Mouse (Mus musculus): ENCODE data around the gene Atp23. TPM values are rescaled to one million over a fixed set of nuclear protein-coding genes. Genes with fewer than 3 reads are reported as not detected.

Gene Atp23
- polyA plus RNA-seq, 1 experiment from 2014 or later = 22.6 TPM

DNA sequence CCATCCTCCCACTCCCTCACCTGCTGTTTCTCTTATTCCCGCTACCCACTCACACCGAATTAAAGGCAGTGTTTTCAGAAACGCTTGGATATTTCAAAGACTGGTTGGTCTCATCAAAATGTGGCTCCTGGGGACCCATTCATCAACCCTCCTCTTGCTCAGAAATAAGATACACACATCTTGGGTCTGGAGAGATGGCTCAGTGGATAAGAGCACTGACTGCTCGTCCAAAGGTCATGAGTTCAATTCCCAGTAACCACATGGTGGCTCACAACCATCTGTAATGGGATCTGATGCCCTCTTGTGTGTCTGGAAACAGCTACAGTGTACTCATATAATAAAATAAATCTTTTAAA, 311 bp upstream of the Atp23 start:
- no peak for TF ChIP-seq CTCF (IDR thresholded peaks at IDR 0.05; ENCODE audit: low read depth)
- WGBS = 0% methylated on average over 4 of the region's 4 CpGs
- no peaks in the 10 kb centered on the region for H3K27me3 ChIP-seq (ENCODE audit: insufficient read depth, low read length)
- peak; percentile 5; the same call in 1 of the 2 replicates for ATAC-seq (replicated peaks; ENCODE audit: low FRiP score, low read depth)
- 0 out of 2 replicates have a peak, but pooled peaks cover 3% of the 10 kb centered on the region for H3K36me3 ChIP-seq (ENCODE audit: insufficient read depth, low read length)
- DNase-seq (ENCODE audit: low spot score) = no peak
- no peak overlapping the region for H3K27ac ChIP-seq
- no peaks in the 10 kb centered on the region for H3K9me3 ChIP-seq (replicated peaks; ENCODE audit: low read length)
- H3K4me3 ChIP-seq (replicated peaks; ENCODE audit: low read depth, low read length) = peak overlapping the region; percentile 68
- H3K4me1 ChIP-seq (replicated peaks; ENCODE audit: insufficient read depth, low read length) = no peaks in the 10 kb centered on the region
- peak overlapping the region; percentile 99 for H3K4me2 ChIP-seq (ENCODE audit: low read length)
- H3K9ac ChIP-seq (ENCODE audit: low read depth, low read length) = no peak overlapping the region

DNA sequence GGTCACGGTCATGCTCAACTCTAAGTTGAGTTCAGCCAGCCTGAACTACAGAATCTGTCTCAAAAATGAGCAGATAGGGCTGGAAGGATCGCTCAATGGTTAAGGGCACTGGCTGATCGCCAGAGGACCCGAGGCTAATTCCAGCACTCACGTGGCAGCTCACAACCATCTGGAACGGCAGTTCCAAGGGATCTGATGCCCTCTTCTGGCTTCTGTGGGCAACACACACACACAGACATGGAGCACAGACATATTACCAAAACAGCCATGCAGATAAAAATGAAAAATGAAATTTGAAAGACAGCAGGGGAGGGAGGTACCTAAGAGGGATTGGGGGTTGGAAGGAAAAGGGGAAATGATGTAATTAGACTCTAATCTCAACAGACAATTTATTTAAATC, 5.3 kb downstream of the Atp23 start:
- TF ChIP-seq CTCF (IDR thresholded peaks at IDR 0.05; ENCODE audit: low read depth) = peak; percentile 17; the same call in 1 of the 2 replicates
- ATAC-seq (replicated peaks; ENCODE audit: low FRiP score, low read depth) = no peak
- 62% methylated on average over 6 of the region's 6 CpGs for WGBS

DNA sequence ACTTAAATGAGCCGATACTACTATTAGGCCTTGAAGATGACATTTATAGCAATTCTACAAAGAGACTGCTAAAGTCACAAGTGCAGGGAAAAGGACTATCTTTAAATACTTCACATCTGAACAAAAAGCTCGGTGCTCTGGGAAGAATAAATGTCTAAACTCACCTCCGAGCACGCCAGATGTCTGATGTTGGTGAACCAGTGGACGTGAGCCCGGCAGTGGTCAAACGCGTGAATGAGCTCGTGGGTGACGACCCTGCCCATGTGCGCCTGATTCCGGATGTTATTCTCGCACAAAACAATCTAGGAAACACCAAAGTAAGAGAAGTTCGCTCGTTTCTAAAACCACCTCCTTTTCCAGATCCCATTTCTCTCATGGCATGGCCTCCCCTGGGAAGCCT, 7.1 kb downstream of the Atp23 start:
- no peak for ATAC-seq (replicated peaks; ENCODE audit: low FRiP score, low read depth)

More for the DNA sequence above, 5.3 kb downstream of the Atp23 start:
- Histone ChIP-seq H3K36me3 (ENCODE audit: insufficient read depth, low read length) (peaks cover 22% of the 10 kb centered on the region), H3K4me1 (replicated peaks; ENCODE audit: insufficient read depth, low read length) (no peaks in the 10 kb centered on the region), H3K9ac (ENCODE audit: low read depth, low read length) (no peak overlapping the region), H3K4me3 (replicated peaks; ENCODE audit: low read depth, low read length) (no peak overlapping the region), H3K27ac (no peak overlapping the region), H3K27me3 (ENCODE audit: insufficient read depth, low read length) (no peaks in the 10 kb centered on the region), H3K4me2 (ENCODE audit: low read length) (no peak overlapping the region), H3K9me3 (replicated peaks; ENCODE audit: low read length) (no peaks in the 10 kb centered on the region)
- DNase-seq (ENCODE audit: low spot score) = no peak

DNA sequence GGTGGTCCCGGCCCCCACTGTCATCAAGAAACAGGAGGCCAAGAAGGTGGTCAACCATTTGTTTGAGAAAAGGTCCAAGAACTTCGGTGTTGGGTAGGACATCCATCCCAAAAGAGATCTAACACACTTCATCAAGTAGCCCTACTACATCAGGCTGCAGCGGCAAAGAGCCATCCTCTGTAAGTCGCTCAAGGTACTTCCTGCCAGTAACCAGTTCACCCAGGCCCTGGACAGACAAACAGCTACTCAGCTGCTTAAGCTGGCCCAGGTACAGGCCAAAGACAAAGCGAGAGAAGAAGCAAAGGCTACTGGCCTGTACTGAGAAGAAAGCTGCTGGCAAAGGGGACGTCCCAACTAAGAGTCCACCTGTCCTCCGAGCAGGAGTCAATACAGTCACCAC, 8.0 kb downstream of the Atp23 start:
- Histone ChIP-seq H3K9ac (ENCODE audit: low read depth, low read length) (no peak overlapping the region), H3K9me3 (replicated peaks; ENCODE audit: low read length) (no peaks in the 10 kb centered on the region), H3K27ac (no peak overlapping the region), H3K4me3 (replicated peaks; ENCODE audit: low read depth, low read length) (no peak overlapping the region), H3K4me1 (replicated peaks; ENCODE audit: insufficient read depth, low read length) (no peaks in the 10 kb centered on the region), H3K27me3 (ENCODE audit: insufficient read depth, low read length) (no peaks in the 10 kb centered on the region), H3K36me3 (ENCODE audit: insufficient read depth, low read length) (peaks cover 42% of the 10 kb centered on the region), H3K4me2 (ENCODE audit: low read length) (no peak overlapping the region)
- DNase-seq (ENCODE audit: low spot score) (no peak), ATAC-seq (replicated peaks; ENCODE audit: low FRiP score, low read depth) (no peak)
- WGBS = 92% methylated on average over 7 of the region's 7 CpGs
- TF ChIP-seq CTCF (IDR thresholded peaks at IDR 0.05; ENCODE audit: low read depth) = no peak

More for the DNA sequence above, 7.1 kb downstream of the Atp23 start:
- no peak for DNase-seq (ENCODE audit: low spot score)
- no peak for TF ChIP-seq CTCF (IDR thresholded peaks at IDR 0.05; ENCODE audit: low read depth)
- no peak overlapping the region for H3K9ac ChIP-seq (ENCODE audit: low read depth, low read length)
- H3K27me3 ChIP-seq (ENCODE audit: insufficient read depth, low read length) = no peaks in the 10 kb centered on the region
- H3K4me2 ChIP-seq (ENCODE audit: low read length) = no peak overlapping the region
- 94% methylated on average over 15 of the region's 15 CpGs for WGBS
- H3K36me3 ChIP-seq (ENCODE audit: insufficient read depth, low read length) = peaks cover 37% of the 10 kb centered on the region
- H3K4me3 ChIP-seq (replicated peaks; ENCODE audit: low read depth, low read length) = no peak overlapping the region
- H3K9me3 ChIP-seq (replicated peaks; ENCODE audit: low read length) = no peaks in the 10 kb centered on the region
- H3K4me1 ChIP-seq (replicated peaks; ENCODE audit: insufficient read depth, low read length) = no peaks in the 10 kb centered on the region
- no peak overlapping the region for H3K27ac ChIP-seq

DNA sequence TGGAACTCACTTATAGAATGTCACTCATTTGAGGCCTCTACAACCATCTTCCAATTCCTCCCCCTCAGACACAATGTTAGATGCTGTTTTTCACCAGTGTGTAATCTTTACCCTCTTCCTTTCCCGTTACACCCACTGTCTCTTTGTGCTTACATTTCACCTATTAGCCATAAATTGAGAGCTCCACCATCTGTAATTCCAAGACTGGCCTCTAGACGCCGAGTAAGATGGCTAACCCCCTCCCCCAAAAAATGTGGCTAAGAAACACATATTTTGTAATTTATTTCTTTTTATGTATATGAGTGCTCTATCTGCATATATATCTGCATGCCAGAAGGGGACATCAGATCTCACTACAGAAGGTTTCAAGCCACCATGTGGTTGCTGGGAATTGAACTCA, 27.4 kb downstream of the Atp23 start:
- Histone ChIP-seq H3K4me2 (ENCODE audit: low read length) (no peak overlapping the region), H3K27ac (no peak overlapping the region), H3K4me1 (replicated peaks; ENCODE audit: insufficient read depth, low read length) (no peaks in the 10 kb centered on the region), H3K4me3 (replicated peaks; ENCODE audit: low read depth, low read length) (no peak overlapping the region), H3K9ac (ENCODE audit: low read depth, low read length) (no peak overlapping the region), H3K36me3 (ENCODE audit: insufficient read depth, low read length) (no peaks in the 10 kb centered on the region), H3K27me3 (ENCODE audit: insufficient read depth, low read length) (no peaks in the 10 kb centered on the region), H3K9me3 (replicated peaks; ENCODE audit: low read length) (no peaks in the 10 kb centered on the region)
- no peak for TF ChIP-seq CTCF (IDR thresholded peaks at IDR 0.05; ENCODE audit: low read depth)
- ATAC-seq (replicated peaks; ENCODE audit: low FRiP score, low read depth) (no peak), DNase-seq (ENCODE audit: low spot score) (no peak)
- WGBS = 86% methylated on average over 3 of the region's 3 CpGs

DNA sequence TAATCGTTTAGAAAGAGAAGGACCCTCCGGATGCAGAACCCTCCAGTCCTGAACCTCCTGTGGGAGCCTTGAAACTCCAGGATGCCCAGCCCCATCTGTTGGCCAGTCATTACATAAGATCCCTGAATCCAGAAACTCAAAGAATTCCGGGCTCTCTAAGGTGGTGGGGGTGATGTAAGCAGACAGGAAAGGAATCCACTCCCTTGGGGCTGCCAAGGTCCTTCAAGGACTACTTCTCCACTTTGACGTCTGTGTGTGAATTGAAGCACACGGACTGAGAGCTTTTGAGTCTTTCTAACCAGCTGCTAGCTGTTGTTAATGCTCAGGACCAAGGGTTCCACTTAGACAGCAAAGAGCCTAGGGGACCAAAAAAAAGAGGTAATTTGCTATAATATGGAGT, 28.9 kb downstream of the Atp23 start:
- no peak overlapping the region for H3K4me2 ChIP-seq (ENCODE audit: low read length)
- H3K27me3 ChIP-seq (ENCODE audit: insufficient read depth, low read length) = no peaks in the 10 kb centered on the region
- no peak overlapping the region for H3K27ac ChIP-seq
- no peak for DNase-seq (ENCODE audit: low spot score)
- 51% methylated on average over 5 of the region's 5 CpGs for WGBS
- H3K4me1 ChIP-seq (replicated peaks; ENCODE audit: insufficient read depth, low read length) = no peaks in the 10 kb centered on the region
- no peaks in the 10 kb centered on the region for H3K36me3 ChIP-seq (ENCODE audit: insufficient read depth, low read length)
- no peak overlapping the region for H3K4me3 ChIP-seq (replicated peaks; ENCODE audit: low read depth, low read length)
- no peak for ATAC-seq (replicated peaks; ENCODE audit: low FRiP score, low read depth)
- no peaks in the 10 kb centered on the region for H3K9me3 ChIP-seq (replicated peaks; ENCODE audit: low read length)
- H3K9ac ChIP-seq (ENCODE audit: low read depth, low read length) = no peak overlapping the region
- TF ChIP-seq CTCF (IDR thresholded peaks at IDR 0.05; ENCODE audit: low read depth) = no peak

All from kidney, postnatal 0 days (tissue).